Mouse (Mus musculus): ENCODE data around the gene Pa2g4.

GRCm38 (mm10) chr10:128613154-128613440 is 47.3 kb upstream of the Pa2g4 start:
- TF ChIP-seq POLR2AphosphoS2 (IDR thresholded peaks at IDR 0.05; ENCODE audit: insufficient read length, low read depth) (no peak), MAX (IDR thresholded peaks at IDR 0.05; ENCODE audit: low read depth) (no peak), SRF (IDR thresholded peaks at IDR 0.05; ENCODE audit: control insufficient read depth, insufficient read length, low read depth) (no peak), POLR2A (IDR thresholded peaks at IDR 0.05; ENCODE audit: insufficient read length, low read depth) (no peak), E2F4 (IDR thresholded peaks at IDR 0.05; ENCODE audit: insufficient read depth) (no peak), MYOG (IDR thresholded peaks at IDR 0.05; ENCODE audit: control insufficient read depth in 1 of 3, insufficient read depth in 1 of 3, insufficient read length in 2 of 3, low read depth in 2 of 3) (no peak), REST (IDR thresholded peaks at IDR 0.05; ENCODE audit: insufficient read depth, insufficient read length) (no peak), TCF3 (IDR thresholded peaks at IDR 0.05; ENCODE audit: insufficient read length, low read depth) (no peak), CEBPB (IDR thresholded peaks at IDR 0.05; ENCODE audit: insufficient read depth, poor library complexity, severe bottlenecking) (no peak)

Measured in myocyte (in vitro differentiated cells).